Mouse (Mus musculus): ENCODE data around the gene Eefsec. TPM values are rescaled to one million over a fixed set of nuclear protein-coding genes. Genes with fewer than 3 reads are reported as not detected.
A peak's percentile ranks its signal among the peaks of the same experiment; 100 is the strongest.

The Eefsec gene
- polyA plus RNA-seq, 1 experiment from 2014 or later: 19.2 TPM

GRCm38 (mm10) chr6:88483913-88484312, 37.6 kb upstream of the Eefsec start:
- no peak for ATAC-seq (ENCODE audit: insufficient number of reproducible peaks, insufficient read depth, low FRiP score, low read depth)
- no peaks in the 10 kb centered on the region for H3K9me3 ChIP-seq (ENCODE audit: control insufficient read depth, low read length)
- H3K4me1 ChIP-seq (ENCODE audit: control insufficient read depth in 2 of 2, insufficient read depth in 2 of 2, low read length in 2 of 2): peaks cover 2 to 21% of the 10 kb centered on the region in 2 experiments; a peak in 3 of 4 replicates
- no peak overlapping the region for H3K4me3 ChIP-seq (ENCODE audit: control insufficient read depth in 1 of 2, insufficient read depth in 1 of 2, low read depth in 1 of 2, low read length in 2 of 2)
- H3K27me3 ChIP-seq (ENCODE audit: control insufficient read depth, insufficient read depth, low read length): no peaks in the 10 kb centered on the region
- H3K4me2 ChIP-seq (ENCODE audit: low read length): no peak overlapping the region
- H3K36me3 ChIP-seq (ENCODE audit: control insufficient read depth, insufficient read depth, low read length): peaks cover 96% of the 10 kb centered on the region
- H3K27ac ChIP-seq (replicated peaks in 1 of 2; ENCODE audit: control insufficient read depth in 1 of 2, insufficient read depth in 1 of 2, low read depth in 2 of 2, low read length in 2 of 2): no peak overlapping the region
- H3K9ac ChIP-seq (ENCODE audit: low read length): no peak overlapping the region

- no peak for ATAC-seq (ENCODE audit: insufficient number of reproducible peaks, insufficient read depth, low FRiP score, low read depth)
- Histone ChIP-seq H3K27ac (replicated peaks in 1 of 2; ENCODE audit: control insufficient read depth in 1 of 2, insufficient read depth in 1 of 2, low read depth in 2 of 2, low read length in 2 of 2) (0 out of 4 replicates have a peak overlapping the region, but pooled peaks of 1 of the 2 experiments have one; percentile 6), H3K4me3 (ENCODE audit: control insufficient read depth in 1 of 2, insufficient read depth in 1 of 2, low read depth in 1 of 2, low read length in 2 of 2) (no peak overlapping the region), H3K9me3 (ENCODE audit: control insufficient read depth, low read length) (no peaks in the 10 kb centered on the region), H3K9ac (ENCODE audit: low read length) (no peak overlapping the region), H3K4me2 (ENCODE audit: low read length) (no peak overlapping the region), H3K4me1 (ENCODE audit: control insufficient read depth in 2 of 2, insufficient read depth in 2 of 2, low read length in 2 of 2) (peaks cover 2 to 21% of the 10 kb centered on the region in 2 experiments; a peak in 3 of 4 replicates), H3K36me3 (ENCODE audit: control insufficient read depth, insufficient read depth, low read length) (peaks cover 99% of the 10 kb centered on the region), H3K27me3 (ENCODE audit: control insufficient read depth, insufficient read depth, low read length) (no peaks in the 10 kb centered on the region)
- WGBS: 62% methylated on average over 7 of the region's 7 CpGs
Observed at GRCm38 (mm10) chr6:88483111-88483510, 36.8 kb upstream of the Eefsec start.

GRCm38 (mm10) chr6:88480421-88480820, 34.1 kb upstream of the Eefsec start:
- H3K9me3 ChIP-seq (ENCODE audit: control insufficient read depth, low read length): no peaks in the 10 kb centered on the region
- no peak for ATAC-seq (ENCODE audit: insufficient number of reproducible peaks, insufficient read depth, low FRiP score, low read depth)
- H3K36me3 ChIP-seq (ENCODE audit: control insufficient read depth, insufficient read depth, low read length): peaks cover 84% of the 10 kb centered on the region
- no peak overlapping the region for H3K4me2 ChIP-seq (ENCODE audit: low read length)
- no peak overlapping the region for H3K4me3 ChIP-seq (ENCODE audit: control insufficient read depth in 1 of 2, insufficient read depth in 1 of 2, low read depth in 1 of 2, low read length in 2 of 2)
- 56% methylated on average over 6 of the region's 6 CpGs for WGBS
- H3K27me3 ChIP-seq (ENCODE audit: control insufficient read depth, insufficient read depth, low read length): no peaks in the 10 kb centered on the region
- no peak overlapping the region for H3K27ac ChIP-seq (replicated peaks in 1 of 2; ENCODE audit: control insufficient read depth in 1 of 2, insufficient read depth in 1 of 2, low read depth in 2 of 2, low read length in 2 of 2)
- no peak overlapping the region for H3K9ac ChIP-seq (ENCODE audit: low read length)
- peaks cover 7 to 28% of the 10 kb centered on the region in 2 experiments; a peak in 3 of 4 replicates for H3K4me1 ChIP-seq (ENCODE audit: control insufficient read depth in 2 of 2, insufficient read depth in 2 of 2, low read length in 2 of 2)

GRCm38 (mm10) chr6:88469878-88470277, 23.5 kb upstream of the Eefsec start:
- H3K4me1 ChIP-seq (ENCODE audit: control insufficient read depth in 2 of 2, insufficient read depth in 2 of 2, low read length in 2 of 2): peaks cover 0 to 10% of the 10 kb centered on the region in 2 experiments
- WGBS: 74% methylated on average over 6 of the region's 6 CpGs
- H3K9me3 ChIP-seq (ENCODE audit: control insufficient read depth, low read length): no peaks in the 10 kb centered on the region
- no peaks in the 10 kb centered on the region for H3K27me3 ChIP-seq (ENCODE audit: control insufficient read depth, insufficient read depth, low read length)
- no peak overlapping the region for H3K27ac ChIP-seq (replicated peaks in 1 of 2; ENCODE audit: control insufficient read depth in 1 of 2, insufficient read depth in 1 of 2, low read depth in 2 of 2, low read length in 2 of 2)
- H3K4me3 ChIP-seq (ENCODE audit: control insufficient read depth in 1 of 2, insufficient read depth in 1 of 2, low read depth in 1 of 2, low read length in 2 of 2): no peak overlapping the region
- H3K36me3 ChIP-seq (ENCODE audit: control insufficient read depth, insufficient read depth, low read length): peaks cover 75% of the 10 kb centered on the region
- H3K9ac ChIP-seq (ENCODE audit: low read length): no peak overlapping the region
- no peak overlapping the region for H3K4me2 ChIP-seq (ENCODE audit: low read length)
- no peak for ATAC-seq (ENCODE audit: insufficient number of reproducible peaks, insufficient read depth, low FRiP score, low read depth)

GRCm38 (mm10) chr6:88465181-88465920, 19.0 kb upstream of the Eefsec start, which contains the start of gene Ruvbl1:
Gene Ruvbl1 (plus strand): TSS chr6:88465409.
- H3K4me2 ChIP-seq (ENCODE audit: low read length): peak within 1 kb of the TSS; percentile 75
- no peak within 1 kb of the TSS for H3K27ac ChIP-seq (replicated peaks in 1 of 2; ENCODE audit: control insufficient read depth in 1 of 2, insufficient read depth in 1 of 2, low read depth in 2 of 2, low read length in 2 of 2)
- H3K4me1 ChIP-seq (ENCODE audit: control insufficient read depth in 2 of 2, insufficient read depth in 2 of 2, low read length in 2 of 2): peaks cover 0 to 10% of the 10 kb centered on the region in 2 experiments
- under 1% methylated on average over 40 of the region's 42 CpGs for WGBS
- H3K36me3 ChIP-seq (ENCODE audit: control insufficient read depth, insufficient read depth, low read length): peaks cover 32% of the 10 kb centered on the region
- H3K9ac ChIP-seq (ENCODE audit: low read length): peak within 1 kb of the TSS; percentile 82
- H3K4me3 ChIP-seq (ENCODE audit: control insufficient read depth in 1 of 2, insufficient read depth in 1 of 2, low read depth in 1 of 2, low read length in 2 of 2): peak within 1 kb of the TSS; percentile 66 to 77
- no peaks in the 10 kb centered on the region for H3K27me3 ChIP-seq (ENCODE audit: control insufficient read depth, insufficient read depth, low read length)
- no peaks in the 10 kb centered on the region for H3K9me3 ChIP-seq (ENCODE audit: control insufficient read depth, low read length)
- peak; percentile 98 for ATAC-seq (ENCODE audit: insufficient number of reproducible peaks, insufficient read depth, low FRiP score, low read depth)

GRCm38 (mm10) chr6:88454545-88454944, 8.2 kb upstream of the Eefsec start:
- WGBS: 58% methylated on average over 2 of the region's 2 CpGs
- no peaks in the 10 kb centered on the region for H3K36me3 ChIP-seq (ENCODE audit: control insufficient read depth, insufficient read depth, low read length)
- no peak for ATAC-seq (ENCODE audit: insufficient number of reproducible peaks, insufficient read depth, low FRiP score, low read depth)
- no peak overlapping the region for H3K4me3 ChIP-seq (ENCODE audit: control insufficient read depth in 1 of 2, insufficient read depth in 1 of 2, low read depth in 1 of 2, low read length in 2 of 2)
- H3K9me3 ChIP-seq (ENCODE audit: control insufficient read depth, low read length): no peaks in the 10 kb centered on the region
- H3K27me3 ChIP-seq (ENCODE audit: control insufficient read depth, insufficient read depth, low read length): no peaks in the 10 kb centered on the region
- H3K4me2 ChIP-seq (ENCODE audit: low read length): no peak overlapping the region
- no peaks in the 10 kb centered on the region for H3K4me1 ChIP-seq (ENCODE audit: control insufficient read depth in 2 of 2, insufficient read depth in 2 of 2, low read length in 2 of 2)
- no peak overlapping the region for H3K27ac ChIP-seq (replicated peaks in 1 of 2; ENCODE audit: control insufficient read depth in 1 of 2, insufficient read depth in 1 of 2, low read depth in 2 of 2, low read length in 2 of 2)
- H3K9ac ChIP-seq (ENCODE audit: low read length): no peak overlapping the region

GRCm38 (mm10) chr6:88447454-88447853, 1.1 kb upstream of the Eefsec start:
- Histone ChIP-seq H3K4me3 (ENCODE audit: control insufficient read depth in 1 of 2, insufficient read depth in 1 of 2, low read depth in 1 of 2, low read length in 2 of 2) (no peak overlapping the region), H3K27ac (replicated peaks in 1 of 2; ENCODE audit: control insufficient read depth in 1 of 2, insufficient read depth in 1 of 2, low read depth in 2 of 2, low read length in 2 of 2) (no peak overlapping the region), H3K27me3 (ENCODE audit: control insufficient read depth, insufficient read depth, low read length) (no peaks in the 10 kb centered on the region), H3K4me1 (ENCODE audit: control insufficient read depth in 2 of 2, insufficient read depth in 2 of 2, low read length in 2 of 2) (peaks cover 0 to 10% of the 10 kb centered on the region in 2 experiments; a peak in 1 of 4 replicates), H3K9ac (ENCODE audit: low read length) (no peak overlapping the region), H3K36me3 (ENCODE audit: control insufficient read depth, insufficient read depth, low read length) (no peaks in the 10 kb centered on the region), H3K9me3 (ENCODE audit: control insufficient read depth, low read length) (no peaks in the 10 kb centered on the region), H3K4me2 (ENCODE audit: low read length) (no peak overlapping the region)
- no peak for ATAC-seq (ENCODE audit: insufficient number of reproducible peaks, insufficient read depth, low FRiP score, low read depth)
- WGBS: 48% methylated on average over 4 of the region's 4 CpGs
